Mouse (Mus musculus) MEL-GATA-1-ER (cell line): ENCODE measurements around the gene Tfeb.

ENCODE experiments used
- DNase-seq: peaks from one replicate; pipeline ENCODE4 v3.0.0-alpha.2; 2012; ENCODE audit warnings: low read depth; ENCODE audit errors: extremely low read depth

Tfeb gene

DNA sequence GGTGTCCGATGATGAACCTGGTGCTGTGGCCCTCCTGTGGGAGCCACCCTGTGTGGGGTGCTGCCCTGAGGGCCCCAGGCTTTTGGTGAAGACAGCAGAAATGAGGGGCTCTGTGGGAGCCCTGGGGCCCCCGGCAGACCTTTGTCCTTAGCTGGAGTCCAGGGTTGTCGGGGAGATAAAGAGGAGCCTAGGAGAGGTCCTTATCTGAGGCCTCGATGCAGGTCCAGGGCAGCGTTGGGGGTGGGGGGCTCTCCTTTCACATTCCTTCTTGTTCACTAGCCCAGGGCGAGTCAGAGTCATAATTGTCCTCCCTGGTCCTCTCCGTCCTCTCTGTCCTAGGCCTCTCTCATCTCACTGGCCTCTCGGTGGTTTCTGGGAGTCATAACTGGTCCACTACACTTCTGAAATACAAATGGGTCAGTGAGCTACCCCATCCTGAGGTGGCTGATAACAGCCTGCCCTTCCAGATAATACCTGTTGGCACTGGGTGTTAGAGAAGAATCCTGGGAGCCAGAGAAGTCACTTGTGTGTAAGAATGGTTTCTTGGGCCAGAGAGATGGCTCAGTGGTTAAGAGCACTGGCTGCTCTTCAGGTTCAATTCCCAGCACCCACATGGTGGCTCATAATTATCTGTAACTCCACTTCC is 16.4 kb downstream of the Tfeb start:
- DNase-seq = peak; percentile 38

DNA sequence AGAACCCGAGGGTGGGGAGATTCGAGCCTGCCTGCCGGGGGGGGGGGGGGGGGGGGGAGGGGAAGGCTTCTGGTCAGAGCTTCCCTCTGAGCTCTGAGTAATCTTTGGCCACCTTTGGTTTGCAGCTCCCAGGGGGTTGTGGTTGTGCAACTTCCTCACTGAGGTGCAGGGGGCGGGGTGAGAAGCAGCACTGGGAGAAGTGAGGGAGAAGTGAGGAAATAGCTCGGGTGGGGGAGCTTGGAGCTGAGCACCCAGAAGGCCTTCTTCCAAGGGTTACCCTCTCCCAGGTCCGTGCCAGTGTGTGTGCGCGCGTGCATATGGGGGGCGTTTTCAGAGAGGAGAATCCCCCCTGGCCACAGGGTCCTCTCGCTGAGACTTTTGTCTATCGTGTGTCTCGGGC is 17.4 kb downstream of the Tfeb start:
- DNase-seq = peak; percentile 91

DNA sequence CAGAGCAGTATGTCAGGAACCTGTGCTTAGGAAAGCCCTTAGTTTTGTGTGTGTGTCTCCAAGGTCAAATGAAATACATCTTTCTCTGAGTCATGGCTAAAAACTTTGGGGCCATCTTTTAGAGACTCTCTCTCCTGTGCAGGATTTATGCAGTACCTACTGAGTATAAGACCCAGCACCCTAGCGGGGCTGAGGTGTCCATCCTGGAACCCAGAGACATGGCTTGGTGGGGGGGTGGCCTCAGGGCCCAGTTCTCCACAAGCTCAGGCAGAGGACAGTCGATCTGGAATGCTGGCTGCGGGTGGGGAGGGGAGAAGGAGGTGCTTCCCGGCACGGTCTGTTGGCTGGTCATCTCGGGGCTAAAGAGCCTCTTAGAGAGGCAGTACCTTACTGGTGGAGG is 19.5 kb downstream of the Tfeb start:
- no peak for DNase-seq

DNA sequence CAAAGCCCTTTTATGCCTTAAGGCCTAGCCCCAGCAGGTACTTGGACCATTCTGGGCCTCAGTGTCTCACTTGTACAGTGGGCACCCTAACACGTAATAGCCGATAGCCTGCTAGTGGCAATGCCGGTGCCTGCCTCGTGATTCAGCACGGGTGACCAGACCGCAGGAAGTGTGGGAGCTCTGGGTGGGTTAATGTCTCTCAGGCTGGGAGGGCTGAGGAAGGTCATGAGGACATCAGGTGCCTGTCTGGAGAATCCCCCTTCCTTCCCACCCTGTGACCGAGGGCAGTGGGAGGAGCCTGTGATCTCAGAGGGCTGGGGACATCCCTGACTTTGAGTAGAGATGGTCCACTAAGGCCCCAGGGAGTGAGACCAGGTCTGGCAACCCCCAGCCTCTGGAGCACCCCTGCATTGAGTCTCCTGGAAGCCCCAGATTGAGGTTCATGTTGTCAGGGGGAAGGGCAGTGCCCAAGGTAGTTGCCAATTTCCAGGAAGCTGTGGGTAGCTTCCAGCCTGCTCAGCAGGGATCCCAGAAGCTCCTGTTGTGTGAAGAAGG is 20.3 kb downstream of the Tfeb start:
- no peak for DNase-seq

DNA sequence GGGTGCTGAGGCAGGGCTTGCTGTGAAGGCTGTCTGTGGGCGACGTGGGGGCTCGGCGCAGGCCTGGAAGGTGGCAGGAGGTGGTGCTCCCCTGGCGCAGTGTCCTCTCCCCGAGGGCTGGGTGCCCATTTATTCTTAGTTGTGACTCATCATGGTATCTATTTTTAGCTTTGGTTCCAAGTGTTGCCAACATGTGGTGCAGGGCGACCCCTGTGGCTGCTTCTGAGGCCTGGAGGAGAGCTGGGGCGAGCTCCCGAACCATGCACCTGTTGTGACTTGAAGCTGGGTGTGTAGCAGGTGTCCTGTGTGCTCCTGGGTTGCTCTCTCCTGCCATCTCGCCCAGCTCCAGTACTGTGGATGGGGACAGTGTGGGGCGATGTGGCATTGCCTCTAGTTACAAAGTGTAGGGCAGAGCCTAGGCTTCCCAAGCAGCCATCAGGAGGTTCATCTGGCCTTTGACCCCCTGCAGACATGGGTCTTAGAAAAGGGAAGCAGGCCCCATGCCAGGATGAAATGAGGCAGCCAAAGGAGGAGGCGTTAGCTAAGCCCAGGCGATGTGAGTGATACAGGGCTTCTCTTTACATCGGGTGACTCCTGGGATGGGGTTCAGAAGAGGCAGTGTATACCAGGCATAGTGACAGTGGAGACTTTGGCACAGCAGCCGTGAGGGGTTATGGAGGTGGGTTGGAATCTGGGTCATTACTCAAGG is 23.0 kb downstream of the Tfeb start:
- no peak for DNase-seq

DNA sequence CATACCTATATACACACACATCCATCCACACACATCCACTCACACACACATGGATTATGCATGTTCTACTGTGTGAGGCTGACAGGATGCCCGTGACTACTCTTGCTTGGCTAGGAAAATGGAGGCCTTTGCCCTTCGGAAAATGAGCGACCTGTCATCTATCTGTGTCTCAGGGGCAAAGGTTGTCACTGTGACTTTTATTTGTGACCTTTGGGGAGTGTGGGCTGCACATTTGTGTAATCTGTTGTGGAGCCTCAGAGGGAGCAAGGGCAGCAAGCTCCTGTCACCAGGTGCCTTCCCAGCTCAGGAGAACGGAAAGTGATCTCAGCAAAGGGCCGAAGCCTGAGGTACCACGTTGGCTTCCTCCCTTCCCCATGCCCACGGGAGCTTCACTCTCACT is 25.2 kb downstream of the Tfeb start:
- DNase-seq = no peak

DNA sequence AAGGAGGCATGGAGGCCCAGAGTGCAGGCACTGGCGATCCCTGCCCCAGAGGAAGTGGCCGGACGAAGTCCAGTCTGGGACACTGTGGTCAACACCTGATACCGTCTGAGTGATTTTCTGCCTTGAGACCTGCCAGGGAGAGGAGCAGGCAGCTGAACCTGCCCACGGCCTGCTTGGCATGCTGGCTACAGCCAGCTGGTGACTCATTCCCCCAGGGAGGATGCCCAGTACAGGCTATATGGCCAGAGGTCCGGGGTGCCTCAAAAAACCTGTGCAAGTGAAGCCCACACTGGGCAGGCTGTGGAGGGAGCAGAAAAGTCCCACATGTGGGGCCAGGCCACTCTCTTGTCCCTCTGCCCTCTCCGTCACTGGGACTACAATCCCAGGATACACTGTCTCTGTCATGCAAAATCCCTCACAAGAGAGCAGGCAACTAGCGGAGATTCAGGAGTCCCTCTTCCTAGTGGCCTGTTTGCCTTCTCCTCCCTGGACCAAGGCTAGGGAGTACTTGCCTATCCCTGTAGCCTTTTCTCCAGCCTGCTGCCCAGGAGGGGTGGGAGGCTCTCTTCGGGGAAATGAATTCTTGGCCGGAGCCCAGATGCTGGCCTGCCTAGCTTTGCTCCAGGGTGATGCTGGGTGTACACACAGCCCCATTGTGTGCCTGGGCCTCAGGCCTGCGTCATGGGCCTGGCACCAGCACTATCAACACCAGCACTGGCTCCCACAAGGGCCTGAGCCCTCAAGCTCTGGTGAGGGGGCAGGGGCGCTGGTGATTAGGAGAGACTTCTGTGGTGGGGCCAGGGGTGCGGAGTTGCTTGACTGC is 25.9 kb downstream of the Tfeb start:
- no peak for DNase-seq

DNA sequence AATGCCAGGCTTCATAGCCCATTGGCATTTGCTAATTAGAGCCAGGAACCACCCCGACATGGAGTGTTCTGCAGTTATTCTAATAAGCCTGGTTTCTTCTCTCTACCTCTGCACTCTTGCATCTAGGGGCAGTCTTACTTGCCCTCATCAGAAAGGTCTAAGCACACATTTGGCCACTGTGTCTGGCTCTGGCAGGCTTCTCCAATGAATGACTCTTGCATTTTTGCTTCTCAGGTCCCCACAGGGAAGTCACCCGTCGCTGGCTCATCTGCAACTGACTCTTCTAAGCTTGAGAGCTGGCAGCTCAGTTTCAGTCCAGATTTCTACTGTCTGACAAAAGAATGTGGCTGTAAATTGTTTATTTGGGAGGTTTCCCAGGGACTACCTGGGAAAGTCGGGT is 29.2 kb downstream of the Tfeb start:
- DNase-seq = no peak

DNA sequence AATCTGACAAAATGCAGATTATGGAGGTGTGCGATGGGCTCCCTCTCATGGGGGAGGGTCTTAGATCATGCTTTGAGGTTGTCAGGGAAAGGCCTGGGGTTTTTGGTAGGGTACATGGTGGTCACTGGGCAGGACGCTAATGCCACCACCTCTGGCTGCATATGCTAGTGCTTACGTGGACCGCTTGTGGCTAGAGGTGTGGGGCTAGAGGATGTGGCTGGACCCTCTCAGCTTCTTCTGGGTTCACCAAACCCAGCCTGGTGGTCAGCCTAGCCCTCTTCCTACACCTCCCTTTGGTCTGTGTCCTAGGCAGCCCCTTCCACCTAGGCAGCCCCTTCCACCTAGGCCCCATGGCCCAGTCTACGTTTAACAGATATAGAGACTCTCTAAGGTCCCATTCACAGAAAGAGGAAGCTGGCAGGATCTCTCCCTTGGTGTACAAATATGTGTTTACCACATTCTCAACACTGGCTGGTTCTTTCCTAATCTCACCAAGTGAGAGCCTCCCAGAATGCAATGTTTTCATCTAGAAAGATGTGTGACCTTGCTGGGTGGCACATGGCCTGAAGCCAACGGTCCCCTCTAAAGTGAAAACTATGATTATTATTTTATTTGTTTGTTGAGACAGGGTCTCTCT is 29.7 kb downstream of the Tfeb start:
- peak; percentile 78 for DNase-seq

DNA sequence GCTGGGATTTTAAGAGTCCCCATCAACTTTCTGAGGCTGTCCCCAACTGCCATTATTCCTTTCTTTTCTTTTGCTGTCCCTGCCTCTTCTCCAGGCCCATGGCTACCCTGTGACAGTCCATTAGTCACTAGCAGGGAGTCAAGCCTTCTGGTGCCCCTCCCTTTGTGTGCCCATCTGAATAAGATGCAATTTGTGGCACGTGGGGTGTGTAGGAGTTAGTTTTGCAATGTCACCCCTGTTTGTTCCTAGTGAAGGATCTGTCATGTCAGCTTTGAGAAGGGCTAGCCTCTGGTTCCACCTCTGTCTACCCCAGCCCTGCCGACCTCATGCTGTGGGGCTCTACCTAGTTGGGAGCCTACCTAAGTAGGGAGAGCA is 30.2 kb downstream of the Tfeb start:
- no peak for DNase-seq

DNA sequence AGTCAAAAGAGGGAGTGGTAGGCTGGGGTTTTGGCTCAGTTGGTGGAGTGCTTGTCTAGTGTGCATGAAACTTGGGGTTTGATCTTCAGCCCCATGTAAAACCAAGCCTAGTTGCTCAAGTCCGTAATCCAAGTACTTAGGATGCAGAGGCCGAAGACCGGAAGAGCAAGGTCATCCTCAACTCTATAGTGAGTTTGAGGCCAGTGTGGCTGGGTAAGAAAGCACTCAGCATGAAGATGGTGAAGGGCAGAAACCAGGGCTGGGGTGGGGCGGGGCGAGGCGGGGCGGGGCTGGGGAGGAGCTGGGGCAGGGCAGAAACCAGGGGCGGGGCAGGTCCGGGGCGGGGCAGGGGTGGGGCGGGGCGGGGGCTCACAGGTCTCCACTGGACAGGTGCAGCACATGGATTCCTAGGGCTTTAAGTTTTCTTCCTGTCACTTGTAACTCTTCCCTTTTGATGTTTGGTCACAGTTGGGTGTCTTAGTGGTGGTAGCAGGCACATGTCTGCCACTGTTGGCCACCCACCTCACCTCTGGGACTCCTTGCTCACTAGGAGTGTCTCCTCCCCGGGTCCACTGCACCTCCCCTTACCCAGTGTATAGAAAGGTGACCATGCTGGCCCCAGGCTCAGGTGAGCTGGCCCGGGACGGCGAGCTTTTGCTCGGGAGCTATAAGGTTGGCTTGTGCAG is 30.8 kb downstream of the Tfeb start:
- DNase-seq = no peak

DNA sequence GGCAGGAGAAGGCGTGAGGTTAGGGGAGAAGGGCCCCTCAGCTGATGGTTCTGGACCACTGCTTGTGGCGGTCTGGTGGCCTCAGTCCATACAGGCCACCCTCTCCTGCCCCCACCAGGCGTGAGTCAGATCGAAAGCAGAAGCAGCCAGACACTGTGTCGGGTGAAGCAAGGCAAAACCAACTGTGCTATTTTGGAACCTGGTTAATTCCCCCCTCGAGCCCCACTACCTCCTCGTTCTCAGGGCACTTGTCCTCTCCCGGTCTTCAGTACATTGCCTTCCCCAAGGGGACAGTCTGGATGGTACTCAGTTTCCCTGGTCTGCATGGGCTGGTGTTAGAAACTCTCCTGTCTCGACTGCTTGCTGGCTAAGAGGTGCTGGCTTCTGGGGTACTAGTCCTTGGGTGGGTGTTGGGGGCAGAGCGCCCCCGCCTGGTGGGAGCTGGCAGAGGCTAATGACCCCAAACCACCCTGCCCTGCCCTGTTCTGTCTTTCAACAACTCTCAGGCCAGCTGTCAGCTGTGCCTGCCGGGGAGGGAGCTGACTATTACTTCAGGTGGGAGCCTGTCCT is 32.0 kb downstream of the Tfeb start:
- DNase-seq = no peak

DNA sequence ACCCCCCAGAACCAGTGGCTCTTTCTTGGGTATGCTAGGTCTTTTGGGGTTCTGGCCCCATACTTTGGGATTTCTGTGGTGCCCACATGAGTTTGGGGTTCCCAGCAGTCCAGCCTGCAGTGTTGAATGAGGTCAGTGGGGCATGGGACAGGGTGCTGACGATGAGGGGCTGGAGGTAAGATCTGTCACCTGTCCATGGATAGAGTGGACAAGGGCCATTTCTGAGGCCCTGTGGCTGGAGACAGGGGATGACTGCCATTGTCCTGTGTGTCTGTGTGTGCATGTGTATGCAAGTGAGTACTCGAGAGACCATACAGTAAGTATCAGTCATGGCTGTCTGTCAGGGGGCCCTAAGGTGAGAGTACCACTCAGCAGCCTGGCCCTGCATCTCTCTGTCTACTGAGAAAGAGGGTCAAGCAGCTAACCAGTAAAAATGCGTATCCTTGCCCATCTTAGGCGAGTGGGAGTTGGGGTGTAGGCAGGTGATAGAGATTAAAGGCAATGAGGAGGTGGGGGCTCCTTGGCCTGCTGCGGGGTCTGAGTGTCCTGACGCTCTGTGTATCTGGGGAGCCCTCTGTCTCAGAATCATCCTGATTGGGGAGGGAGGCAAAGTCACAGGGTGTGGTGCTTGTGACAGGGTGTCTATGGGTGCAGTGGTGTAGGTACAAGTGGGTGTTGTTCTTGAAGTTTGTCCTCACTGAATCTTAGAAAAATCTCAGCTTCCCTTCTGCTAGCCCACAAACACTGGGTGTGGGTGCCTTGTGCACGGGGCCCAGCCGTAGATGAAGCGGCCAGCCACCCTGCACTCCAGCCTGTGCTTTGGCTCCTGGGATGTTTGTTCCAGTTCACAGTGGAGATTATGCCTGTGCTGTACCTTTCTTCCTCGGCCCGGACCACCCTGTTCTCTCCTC is 32.8 kb downstream of the Tfeb start:
- DNase-seq = no peak

DNA sequence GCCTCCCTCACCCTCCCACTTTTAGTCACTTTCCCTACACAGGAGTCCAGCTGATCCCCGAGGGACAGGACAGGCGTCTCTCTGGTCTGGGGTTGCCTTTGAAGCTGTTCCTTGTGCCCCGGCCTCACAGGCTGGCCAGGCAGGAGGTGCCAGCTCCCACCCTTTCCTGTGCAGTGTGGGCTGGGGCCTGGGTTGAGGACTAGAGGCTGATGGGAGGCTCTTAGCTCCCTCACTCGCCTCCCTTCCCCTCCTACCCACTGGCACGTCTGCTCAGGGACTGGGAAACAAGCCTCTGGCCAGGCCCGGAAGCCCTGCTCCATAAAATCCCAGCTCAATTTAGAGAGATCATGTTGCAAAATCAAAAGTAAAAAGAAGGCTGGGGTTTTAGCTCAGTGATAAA is 36.8 kb downstream of the Tfeb start:
- no peak for DNase-seq

DNA sequence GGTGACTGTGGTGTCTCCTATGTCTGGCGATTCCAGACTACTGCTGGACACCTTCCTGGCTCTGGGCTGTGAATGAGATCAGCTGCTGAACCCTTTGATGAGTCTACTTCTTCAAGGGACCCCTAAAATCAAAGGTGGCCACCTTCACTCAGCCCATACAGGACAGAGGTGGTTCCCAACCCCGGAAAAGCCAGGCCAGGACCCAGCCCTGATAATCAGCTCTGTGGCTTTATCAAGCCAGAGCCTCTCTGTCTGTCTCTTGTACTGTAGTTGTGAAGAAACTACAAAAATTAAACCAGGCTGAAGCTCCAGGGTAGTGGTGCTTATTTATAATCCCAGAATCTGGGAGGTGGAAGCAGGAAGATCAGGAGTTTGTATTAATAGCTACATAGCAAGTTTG is 40.3 kb downstream of the Tfeb start:
- no peak for DNase-seq

DNA sequence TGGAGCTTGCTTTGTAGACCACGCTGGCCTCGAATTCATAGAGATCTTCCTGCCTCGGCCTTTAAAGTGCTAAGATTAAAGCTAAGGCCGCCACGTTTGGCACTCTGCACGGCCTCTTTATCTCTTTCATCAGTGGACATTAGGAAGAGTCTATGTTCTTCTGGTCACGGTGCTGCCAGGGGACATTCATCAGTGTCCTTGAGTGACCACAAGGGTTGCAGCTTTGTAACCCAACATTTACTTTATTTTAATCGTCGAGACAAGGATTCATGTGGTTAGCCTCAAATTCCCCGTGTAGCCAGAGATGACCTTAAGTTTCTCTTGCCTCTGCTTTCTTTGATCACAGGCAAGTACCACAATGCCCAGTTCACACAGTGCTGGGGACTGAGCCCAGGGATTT is 43.6 kb downstream of the Tfeb start:
- DNase-seq = no peak

DNA sequence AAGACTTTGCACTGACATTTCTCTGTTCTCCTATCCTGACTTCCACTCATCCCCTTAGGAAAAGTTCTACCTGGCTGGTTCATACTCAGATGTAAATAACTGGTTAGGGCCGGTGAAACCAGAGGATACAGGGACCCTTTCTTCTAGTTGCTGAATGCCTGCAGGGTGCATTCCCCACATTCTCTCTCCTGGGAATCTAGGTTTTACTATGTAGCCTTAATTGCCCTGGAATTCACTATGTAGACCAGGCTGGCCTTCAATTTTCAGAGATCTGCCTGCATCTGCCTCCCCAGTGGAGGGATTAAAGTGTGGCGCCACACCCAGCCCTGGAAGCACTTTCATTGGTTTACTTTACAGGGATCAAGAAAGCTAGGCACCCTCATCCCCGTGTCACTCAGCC is 45.7 kb downstream of the Tfeb start:
- DNase-seq = no peak

DNA sequence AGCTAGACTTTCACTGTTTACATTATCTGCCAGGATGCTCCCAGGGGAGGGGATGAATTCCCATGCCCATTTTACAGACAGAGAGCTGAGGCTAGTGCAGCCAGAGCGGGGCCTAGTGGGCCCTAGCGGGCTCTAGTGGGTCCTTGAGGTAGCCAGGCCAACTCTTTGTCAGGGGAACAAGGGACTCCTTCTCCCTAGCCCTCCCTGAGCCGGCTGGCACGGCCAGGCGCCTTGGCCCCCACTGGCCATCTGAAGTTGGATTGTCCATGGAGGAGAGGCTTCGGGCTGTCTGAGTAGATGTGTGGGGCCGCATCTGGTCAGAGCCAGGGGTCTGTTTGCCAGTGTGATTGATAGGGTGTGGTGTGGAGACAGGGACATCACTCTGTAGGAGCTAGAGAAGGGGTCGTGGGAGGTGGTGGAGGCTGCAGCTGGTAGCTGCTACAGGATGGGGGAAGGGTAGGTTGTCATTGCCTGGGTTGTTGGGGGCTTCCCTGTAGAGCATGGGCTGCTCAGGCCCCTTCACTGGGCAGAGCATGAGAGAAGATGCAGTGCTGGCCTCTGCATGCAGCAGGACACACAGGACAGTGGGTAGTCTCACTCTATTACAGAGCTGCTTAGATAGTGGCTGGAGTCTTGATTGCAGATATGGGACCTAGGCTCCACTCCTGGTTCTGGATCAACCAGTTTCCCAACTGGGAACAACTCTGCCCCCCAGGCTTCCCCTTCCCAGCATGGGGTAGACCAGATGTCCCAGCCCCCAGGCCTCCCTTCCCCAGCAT is 46.8 kb downstream of the Tfeb start:
- DNase-seq = no peak

DNA sequence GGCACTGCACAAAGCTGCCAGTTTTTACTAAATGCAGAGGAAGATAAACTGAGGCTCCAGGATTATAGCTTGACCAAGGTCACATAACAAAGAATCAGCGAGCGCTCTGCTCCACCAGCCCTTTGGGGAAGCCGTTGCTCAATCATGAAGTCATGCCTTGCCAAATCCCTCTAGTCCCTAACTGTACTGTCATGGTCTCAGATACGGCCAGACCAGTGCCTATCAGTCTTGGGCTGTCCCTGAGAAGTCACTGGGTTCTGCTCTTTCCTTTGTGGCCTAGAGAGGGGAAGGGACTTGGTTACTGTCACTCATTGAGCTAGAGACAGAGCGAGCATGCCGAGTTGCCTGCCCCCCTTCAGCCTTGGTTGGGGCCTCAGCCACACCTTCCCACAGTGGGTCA is 47.6 kb downstream of the Tfeb start:
- no peak for DNase-seq
